Mouse (Mus musculus) T-cell, adult 2 months (primary cell): ENCODE measurements around the gene Wnk2.
"Not testable (repeated sequence)": the region's sequence is repeated elsewhere in the genome, so short reads cannot be mapped to it uniquely, and the experiment has no call there.

ENCODE experiments used
- DNase-seq: peaks from one replicate; pipeline ENCODE4 v3.0.0; 2022; ENCODE audit warnings: low spot score

The Wnk2 gene

GRCm38 (mm10) chr13:49090176-49090575, 57.6 kb downstream of the Wnk2 start:
- peak; percentile 3 for DNase-seq

- no peak for DNase-seq
Measured at GRCm38 (mm10) chr13:49088874-49089273, 58.9 kb downstream of the Wnk2 start.

GRCm38 (mm10) chr13:49087420-49087819, 60.4 kb downstream of the Wnk2 start:
- no peak for DNase-seq

- DNase-seq, result no peak
Measured at GRCm38 (mm10) chr13:49086431-49086830, 61.4 kb downstream of the Wnk2 start.

- no peak for DNase-seq
Measured at GRCm38 (mm10) chr13:49085211-49085610, 62.6 kb downstream of the Wnk2 start.

GRCm38 (mm10) chr13:49084781-49085180, 63.0 kb downstream of the Wnk2 start:
- DNase-seq, result no peak

- no peak for DNase-seq
Measured at GRCm38 (mm10) chr13:49083941-49084340, 63.9 kb downstream of the Wnk2 start.

GRCm38 (mm10) chr13:49082151-49082879, 65.5 kb downstream of the Wnk2 start:
- DNase-seq, result no peak

GRCm38 (mm10) chr13:49076196-49076595, 71.6 kb downstream of the Wnk2 start:
- DNase-seq, result no peak

GRCm38 (mm10) chr13:49075377-49075776, 72.4 kb downstream of the Wnk2 start:
- DNase-seq, result no peak

- no peak for DNase-seq
Measured at GRCm38 (mm10) chr13:49073295-49073694, 74.5 kb downstream of the Wnk2 start.

GRCm38 (mm10) chr13:49071861-49072260, 76.0 kb downstream of the Wnk2 start:
- DNase-seq, result no peak

- no peak for DNase-seq
Measured at GRCm38 (mm10) chr13:49069979-49070378, 77.8 kb downstream of the Wnk2 start.

- no peak for DNase-seq
Measured at GRCm38 (mm10) chr13:49069393-49069792, 78.4 kb downstream of the Wnk2 start.

- no peak for DNase-seq
Measured at GRCm38 (mm10) chr13:49064257-49064656, 83.6 kb downstream of the Wnk2 start.

GRCm38 (mm10) chr13:49060456-49060855, 87.4 kb downstream of the Wnk2 start:
- DNase-seq, result no peak

- DNase-seq, result no peak
Measured at GRCm38 (mm10) chr13:49058528-49058927, 89.3 kb downstream of the Wnk2 start.

- no peak for DNase-seq
Measured at GRCm38 (mm10) chr13:49056304-49056703, 91.5 kb downstream of the Wnk2 start.

- not testable (repeated sequence) for DNase-seq
Measured at GRCm38 (mm10) chr13:49054753-49055152, 93.1 kb downstream of the Wnk2 start.

GRCm38 (mm10) chr13:49053333-49053732, 94.5 kb downstream of the Wnk2 start:
- DNase-seq, result no peak

- DNase-seq, result peak; percentile 21
Measured at GRCm38 (mm10) chr13:49052512-49052911, 95.3 kb downstream of the Wnk2 start.

GRCm38 (mm10) chr13:49047393-49047792, 100.4 kb downstream of the Wnk2 start:
- no peak for DNase-seq

- no peak for DNase-seq
Measured at GRCm38 (mm10) chr13:49044145-49044561, 103.7 kb downstream of the Wnk2 start.

- DNase-seq, result no peak
Measured at GRCm38 (mm10) chr13:49042371-49042770, 105.4 kb downstream of the Wnk2 start.
